Mouse (Mus musculus): Measurements from ENCODE around the gene Gm16253.
"Not testable (repeated sequence)": the region's sequence is repeated elsewhere in the genome, so short reads cannot be mapped to it uniquely, and the experiment has no call there.

Gm16253 gene

DNA sequence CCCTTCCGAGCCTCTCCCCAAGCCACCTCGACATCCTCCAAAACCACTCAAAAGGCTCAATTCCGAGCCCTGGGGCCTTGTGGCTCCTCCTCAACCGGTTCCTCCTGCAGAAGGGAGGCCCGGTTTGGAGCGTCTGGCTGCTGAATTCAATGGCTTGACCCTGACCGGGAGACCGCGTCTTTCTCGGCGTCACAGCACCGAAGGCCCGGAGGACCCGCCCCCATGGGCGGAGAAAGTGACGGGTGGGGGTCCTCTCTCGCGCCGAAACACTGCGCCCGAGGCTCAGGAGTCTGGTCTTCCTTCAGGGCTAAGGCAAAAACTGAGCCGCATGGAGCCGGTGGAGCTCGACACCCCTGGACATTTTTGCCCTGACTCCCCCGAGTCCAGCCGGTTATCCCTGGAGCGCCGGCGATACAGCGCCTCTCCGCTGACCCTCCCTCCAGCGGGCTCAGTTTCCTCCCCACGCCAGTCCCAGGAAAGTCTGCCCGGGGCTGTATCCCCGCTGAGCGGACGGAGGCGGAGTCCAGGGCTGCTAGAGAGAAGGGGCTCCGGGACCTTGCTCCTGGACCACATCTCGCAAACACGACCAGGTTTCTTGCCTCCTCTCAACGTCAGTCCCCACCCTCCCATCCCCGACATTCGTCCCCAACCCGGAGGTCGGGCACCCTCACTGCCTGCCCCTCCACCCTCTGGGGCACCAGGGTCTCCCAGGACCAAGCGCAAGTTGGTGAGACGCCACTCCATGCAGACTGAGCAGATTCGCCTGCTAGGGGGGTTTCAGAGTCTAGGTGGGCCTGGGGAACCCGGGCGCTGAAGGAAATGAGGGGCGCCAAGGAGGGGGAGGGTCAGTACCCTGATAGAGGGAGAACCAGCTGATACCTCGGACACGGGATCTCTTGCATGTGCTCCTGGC lies 21.6 kb downstream of the Gm16253 start:
- DNase-seq (ENCODE audit: extremely low spot score), result peak; percentile 81

DNA sequence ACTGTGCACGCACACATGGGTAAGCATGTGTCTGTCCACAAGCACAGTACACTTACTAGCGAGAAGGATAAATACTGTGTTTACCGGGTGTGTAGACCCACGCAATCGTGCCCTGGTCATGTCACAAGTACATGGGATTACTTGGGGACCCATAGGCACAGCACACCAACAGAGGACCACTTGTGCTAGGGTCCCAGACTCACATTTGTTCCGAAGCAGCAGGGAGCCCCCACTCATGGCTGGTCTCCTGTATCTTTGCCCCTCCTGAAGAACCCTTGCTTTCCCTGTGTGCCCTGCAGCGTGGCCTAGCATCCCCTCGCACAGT lies 22.2 kb downstream of the Gm16253 start:
- DNase-seq (ENCODE audit: extremely low spot score), result no peak

DNA sequence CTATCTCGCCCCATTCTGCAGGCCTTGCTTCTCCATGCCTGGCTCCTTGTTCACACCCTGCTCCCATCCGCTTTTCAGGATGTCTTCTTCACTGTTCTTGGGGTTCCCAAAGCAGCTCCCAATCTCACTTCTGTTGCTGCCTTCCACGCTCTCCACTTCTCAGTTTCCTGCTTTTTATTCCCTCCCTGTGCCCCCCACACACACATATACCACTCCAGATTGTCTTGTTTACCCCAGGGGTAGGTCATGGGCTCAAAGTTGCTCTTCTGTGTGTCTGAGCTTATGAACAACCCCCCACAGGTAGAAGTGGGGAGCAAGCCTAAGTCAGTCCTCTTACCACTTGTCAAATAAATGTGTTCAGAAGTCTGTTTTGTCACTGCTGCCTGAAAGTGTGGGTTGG lies 22.6 kb downstream of the Gm16253 start:
- no peak for DNase-seq (ENCODE audit: extremely low spot score)

DNA sequence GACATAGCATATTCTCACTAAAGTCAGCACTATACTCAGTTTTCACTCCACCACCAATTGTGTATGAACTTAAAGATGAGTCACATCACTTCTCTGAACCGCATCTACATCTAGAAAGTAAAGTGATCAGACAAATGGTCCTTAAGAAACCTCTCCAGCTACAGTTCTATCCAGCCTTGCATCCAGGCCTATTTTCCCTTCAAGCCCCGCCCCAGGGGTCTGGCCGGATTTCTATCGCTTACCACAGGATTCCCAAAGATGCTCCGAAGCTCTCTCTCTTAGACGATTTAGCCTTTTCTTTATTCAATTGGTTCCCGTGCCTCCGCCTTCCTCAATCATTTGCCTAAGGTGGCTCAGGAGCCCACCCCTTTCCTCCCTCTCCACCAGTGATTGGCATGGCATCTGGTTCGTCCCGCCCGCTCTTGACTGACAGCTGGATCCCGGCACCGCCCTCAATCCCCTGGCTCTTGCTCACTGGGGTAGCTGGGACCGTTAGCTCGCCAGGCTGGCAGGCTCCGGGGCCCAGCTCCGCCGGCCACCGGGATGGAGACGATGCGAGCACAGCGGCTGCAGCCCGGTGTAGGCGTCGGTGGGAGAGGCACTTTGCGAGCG lies 24.0 kb downstream of the Gm16253 start, which contains the start of gene Lix1l:
Gene Lix1l (plus strand): TSS at position 511 of the 612 bp plus-strand sequence.
- peak; percentile 92 for DNase-seq (ENCODE audit: extremely low spot score)

DNA sequence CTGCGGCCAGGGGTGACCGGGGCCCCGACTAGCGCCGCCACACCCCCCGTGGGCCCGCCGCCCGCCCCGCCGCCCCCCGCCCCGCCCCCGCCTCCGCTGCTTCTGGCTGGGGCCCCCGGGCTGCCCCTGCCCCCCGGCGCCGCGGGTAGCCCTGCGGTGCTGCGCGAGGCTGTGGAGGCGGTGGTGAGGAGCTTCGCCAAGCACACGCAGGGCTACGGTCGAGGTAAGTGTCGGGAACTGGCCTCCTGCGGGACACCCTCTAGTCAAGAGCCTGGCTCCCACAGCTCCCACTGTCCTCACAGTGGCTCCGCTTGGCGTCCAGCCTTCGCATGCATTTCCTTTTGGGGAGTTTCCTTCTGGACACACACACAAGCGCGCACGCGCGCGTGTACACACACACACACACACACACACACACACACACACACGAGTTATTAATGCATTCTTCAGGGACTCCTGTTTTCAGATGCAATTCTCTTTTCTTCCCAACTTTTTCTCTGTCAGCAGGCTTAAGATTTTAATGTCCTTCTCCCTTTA lies 24.5 kb downstream of the Gm16253 start:
- peak; percentile 75 for DNase-seq (ENCODE audit: extremely low spot score)

DNA sequence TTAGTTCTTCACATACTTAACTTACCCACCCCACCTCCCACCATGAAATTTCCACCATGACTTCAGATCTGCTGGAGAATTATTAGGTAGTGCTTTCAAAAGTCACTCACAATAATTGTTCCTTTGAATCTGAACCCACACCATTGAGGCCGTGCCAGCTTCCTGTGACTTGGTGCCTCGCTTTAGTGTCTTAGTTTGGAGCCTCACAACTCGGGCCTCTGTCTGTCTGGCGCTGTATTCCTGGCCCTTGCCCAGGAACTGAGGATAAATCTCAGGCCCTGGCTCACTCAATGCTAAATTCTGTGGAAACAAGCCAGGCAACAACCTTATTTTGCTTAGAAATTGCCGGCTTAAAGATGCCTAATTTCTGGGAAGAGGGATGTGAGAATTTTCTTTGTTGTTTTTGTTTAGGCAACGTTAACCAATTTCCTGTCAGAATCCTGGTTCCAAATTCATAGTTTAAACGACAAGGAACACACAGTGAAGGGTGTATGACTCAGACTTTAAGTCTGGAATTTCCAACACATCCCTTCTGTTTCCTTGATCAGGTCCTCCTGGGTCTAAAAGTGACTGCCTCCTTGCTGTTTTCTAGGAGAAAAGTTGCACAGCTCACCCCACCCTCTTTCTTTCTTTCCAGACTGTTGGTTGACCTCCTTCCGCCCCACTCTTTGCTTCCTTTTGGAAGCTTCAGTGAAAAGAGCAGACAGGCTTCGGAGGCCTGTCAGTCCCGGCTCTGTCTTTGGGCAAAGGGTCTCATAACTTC lies 25.3 kb downstream of the Gm16253 start:
- no peak for DNase-seq (ENCODE audit: extremely low spot score)

DNA sequence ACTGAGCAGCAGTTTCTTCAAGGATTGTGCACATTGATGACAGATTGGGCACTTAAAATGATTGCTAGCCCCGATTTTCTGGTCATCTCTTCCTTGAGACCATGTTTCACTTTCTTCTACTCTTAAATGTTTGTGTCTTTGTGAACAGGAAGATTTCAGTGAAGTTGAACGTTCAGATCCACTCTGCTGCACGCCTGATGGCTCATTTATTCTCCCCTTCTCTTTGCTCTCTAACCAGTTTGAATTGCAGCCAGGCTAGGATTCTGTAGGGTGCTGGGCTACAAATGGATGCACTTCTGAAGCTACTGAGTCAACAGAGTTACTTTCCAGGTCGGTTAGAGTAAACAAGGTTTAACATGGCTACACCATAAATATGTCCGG lies 25.9 kb downstream of the Gm16253 start:
- DNase-seq (ENCODE audit: extremely low spot score), result no peak

DNA sequence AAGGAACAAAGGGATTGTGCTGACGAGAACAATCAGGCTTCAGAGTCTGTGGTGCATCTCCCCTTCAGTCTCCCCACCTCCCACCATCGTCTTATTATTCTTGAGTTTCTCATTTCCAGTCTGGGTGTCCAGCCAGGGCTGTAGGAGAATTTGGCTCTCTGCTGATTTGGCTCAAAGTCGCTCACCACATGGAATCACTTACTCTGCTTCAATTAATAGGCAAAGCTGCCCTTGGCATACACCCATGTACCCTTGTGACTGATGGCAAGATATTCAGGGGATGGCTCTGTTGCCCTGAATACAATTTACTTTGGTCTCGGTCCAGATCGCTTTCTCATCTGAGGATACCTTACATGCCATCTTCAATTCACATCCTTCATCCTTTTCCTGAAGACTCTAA lies 26.5 kb downstream of the Gm16253 start:
- no peak for DNase-seq (ENCODE audit: extremely low spot score)

DNA sequence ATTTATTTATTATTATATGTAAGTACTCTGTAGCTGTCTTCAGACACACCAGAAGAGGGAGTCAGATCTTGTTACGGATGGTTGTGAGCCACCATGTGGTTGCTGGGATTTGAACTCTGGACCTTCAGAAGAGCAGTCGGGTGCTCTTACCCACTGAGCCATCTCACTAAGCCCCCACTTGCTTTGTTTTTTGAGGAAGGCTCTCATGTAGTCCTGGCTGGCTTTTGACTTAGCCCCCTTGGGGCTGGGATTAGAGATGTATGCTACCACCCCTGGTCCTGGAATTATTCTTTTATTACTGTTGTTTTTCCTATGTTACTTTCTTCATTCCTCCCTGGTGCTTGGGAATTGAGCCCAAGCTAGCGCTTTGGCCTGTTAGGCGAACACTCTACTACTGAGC lies 29.2 kb downstream of the Gm16253 start:
- DNase-seq (ENCODE audit: extremely low spot score), result not testable (repeated sequence)

DNA sequence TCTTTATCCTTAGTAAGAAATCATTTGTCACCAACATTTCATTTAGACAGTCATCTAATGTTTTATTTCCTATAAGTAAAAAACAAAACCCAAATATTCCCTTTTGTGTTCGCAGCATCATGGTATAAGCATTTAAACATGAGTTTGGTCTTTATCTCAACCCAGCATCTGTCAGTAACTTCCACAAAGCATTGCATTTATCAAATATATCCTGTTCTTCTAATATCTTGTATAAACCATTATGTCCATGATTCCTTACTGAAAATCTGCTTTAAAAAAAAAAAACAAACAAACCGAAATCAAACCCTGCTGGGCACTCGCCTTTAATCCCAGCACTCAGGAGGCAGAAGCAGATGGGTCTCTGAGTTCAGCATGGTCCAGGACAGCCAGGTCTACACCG lies 29.8 kb downstream of the Gm16253 start:
- DNase-seq (ENCODE audit: extremely low spot score), result no peak

DNA sequence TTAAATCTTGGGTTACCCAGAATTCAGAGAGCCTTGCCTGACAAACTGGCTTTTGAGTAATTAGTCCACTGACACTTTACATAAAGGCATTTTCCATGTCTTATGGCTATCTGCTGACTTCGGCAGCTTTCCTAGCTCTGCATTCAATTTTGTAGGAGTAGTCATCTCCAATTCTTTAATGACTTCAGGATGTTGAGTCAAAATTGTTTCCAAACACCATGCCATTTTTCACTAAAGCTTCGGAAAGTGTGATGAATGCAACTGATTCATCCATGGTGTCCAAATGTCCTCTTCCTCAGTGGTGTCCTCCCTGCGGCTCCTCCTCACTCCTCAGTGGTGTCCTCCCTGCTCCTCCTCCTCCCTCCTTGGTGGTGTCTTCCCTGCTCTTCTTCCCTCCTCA lies 41.2 kb downstream of the Gm16253 start:
- DNase-seq (ENCODE audit: extremely low spot score), result no peak

DNA sequence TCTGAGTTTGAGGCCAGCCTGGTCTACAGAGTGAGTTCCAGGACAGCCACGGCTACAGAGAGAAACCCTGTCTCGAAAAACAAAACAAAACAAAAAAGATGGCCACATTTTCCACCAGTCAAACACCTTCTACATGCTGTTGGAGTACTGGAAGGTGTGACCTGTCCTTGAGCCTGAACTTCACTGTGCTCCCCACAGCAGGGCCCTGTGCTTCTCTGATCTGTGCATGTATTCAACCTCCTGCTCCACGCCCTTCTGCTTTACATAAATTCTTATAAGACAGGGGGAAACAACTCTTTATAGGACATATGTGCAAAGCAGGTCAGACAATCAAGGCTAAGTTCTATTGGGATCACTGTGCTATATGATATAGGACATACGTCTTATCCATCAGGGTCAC lies 46.4 kb downstream of the Gm16253 start:
- DNase-seq (ENCODE audit: extremely low spot score), result no peak

DNA sequence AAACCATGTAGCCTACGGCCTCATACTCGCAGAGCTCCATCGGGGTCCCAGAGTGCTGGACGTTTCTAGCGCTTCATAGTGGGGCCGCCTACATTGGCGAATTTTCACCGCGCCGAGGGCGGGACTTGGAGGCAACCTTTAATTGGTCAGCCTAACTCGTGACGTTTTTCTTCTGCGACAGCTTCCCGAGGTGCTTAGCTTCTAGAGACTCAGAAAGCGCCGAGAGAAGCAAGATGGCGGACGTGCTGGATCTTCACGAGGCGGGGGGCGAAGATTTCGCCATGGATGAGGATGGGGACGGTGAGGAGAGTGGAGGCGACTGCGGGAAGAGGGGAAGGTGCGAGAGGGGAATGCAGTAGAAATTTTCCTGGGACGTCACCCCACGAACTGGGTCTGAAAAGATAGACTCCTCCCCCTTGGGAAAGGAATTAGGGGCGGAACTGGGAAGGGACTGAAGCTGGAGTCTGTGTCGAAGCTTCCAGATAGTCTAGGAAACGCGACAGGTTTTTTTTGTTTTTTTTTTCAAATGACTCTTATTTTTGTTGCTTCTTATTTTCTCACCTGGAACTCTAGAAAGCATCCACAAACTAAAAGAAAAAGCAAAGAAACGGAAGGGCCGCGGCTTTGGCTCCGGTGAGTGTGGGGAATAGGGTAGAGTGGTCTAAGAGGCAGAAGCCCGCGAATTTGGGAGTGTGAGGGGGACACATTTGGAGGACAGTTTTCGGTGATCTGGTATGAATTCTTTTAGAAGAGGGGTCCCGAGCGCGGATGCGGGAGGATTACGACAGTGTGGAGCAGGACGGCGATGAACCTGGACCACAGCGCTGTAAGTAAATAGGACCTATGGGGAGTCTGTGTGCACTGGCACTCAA lies 53.2 kb downstream of the Gm16253 start, which contains the start of gene Rbm8a:
Gene Rbm8a (plus strand): TSS at position 205 of the 872 bp plus-strand sequence.
- peak; percentile 95 for DNase-seq (ENCODE audit: extremely low spot score)
